Mouse (Mus musculus): Measurements from ENCODE around the gene C8a. TPM values are rescaled to one million over a fixed set of nuclear protein-coding genes. Genes with fewer than 3 reads are reported as not detected.

The C8a gene
- polyA plus RNA-seq, 1 experiment from 2014 or later = not detected

DNA sequence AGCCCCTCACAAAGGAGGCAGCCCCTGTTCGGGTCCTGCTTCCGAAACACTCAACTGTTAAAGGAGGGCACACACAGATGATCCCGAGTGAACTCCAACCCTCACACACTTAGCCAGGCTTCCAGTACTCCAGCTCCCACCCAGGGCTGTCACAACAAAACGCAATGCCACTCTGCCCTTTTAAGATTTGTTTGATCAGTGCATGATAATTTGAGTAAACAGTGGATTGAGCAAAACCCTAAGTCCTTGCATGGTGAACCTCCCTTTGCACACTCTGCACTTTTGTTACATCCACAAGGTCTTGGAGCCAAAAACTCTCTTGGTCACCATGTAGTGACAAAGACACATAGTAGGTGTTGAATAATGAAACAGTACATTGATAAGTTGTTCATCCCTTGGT lies 72.1 kb downstream of the C8a start:
- no peaks in the 10 kb centered on the region for H3K4me1 ChIP-seq
- no peaks in the 10 kb centered on the region for H3K36me3 ChIP-seq
- WGBS = 87% methylated on average over 4 of the region's 4 CpGs
- no peak overlapping the region for H3K4me2 ChIP-seq (replicated peaks)
- H3K4me3 ChIP-seq = no peak overlapping the region
- H3K27me3 ChIP-seq = no peaks in the 10 kb centered on the region
- H3K9ac ChIP-seq = no peak overlapping the region
- H3K9me3 ChIP-seq = no peaks in the 10 kb centered on the region
- no peak for ATAC-seq (ENCODE audit: low FRiP score, low read depth)
- H3K27ac ChIP-seq = no peak overlapping the region

DNA sequence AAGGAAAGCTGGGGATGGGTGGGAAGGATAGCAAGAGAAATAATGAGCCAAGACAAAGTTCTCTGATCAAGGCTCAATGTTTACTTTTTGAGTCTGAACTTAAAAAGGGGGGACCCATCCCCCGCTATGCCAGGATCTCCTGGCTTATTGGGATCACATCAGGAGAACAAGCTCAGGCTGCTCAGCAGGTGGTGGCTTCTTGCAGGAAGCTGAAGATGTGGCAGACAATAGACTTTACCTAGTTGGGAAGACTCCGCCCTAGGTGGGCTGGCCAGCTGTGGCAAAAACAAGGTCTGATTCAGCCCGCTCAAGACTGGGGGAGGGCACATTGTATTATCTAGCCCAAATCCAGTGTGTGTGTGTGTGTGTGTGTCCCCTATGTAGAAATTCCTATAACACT lies 74.6 kb downstream of the C8a start:
- Histone ChIP-seq H3K9ac (no peak overlapping the region), H3K27me3 (no peaks in the 10 kb centered on the region), H3K36me3 (no peaks in the 10 kb centered on the region), H3K4me2 (replicated peaks) (no peak overlapping the region), H3K4me1 (no peaks in the 10 kb centered on the region), H3K9me3 (no peaks in the 10 kb centered on the region), H3K27ac (no peak overlapping the region), H3K4me3 (no peak overlapping the region)
- no peak for ATAC-seq (ENCODE audit: low FRiP score, low read depth)
- 91% methylated on average over 3 of the region's 3 CpGs for WGBS

DNA sequence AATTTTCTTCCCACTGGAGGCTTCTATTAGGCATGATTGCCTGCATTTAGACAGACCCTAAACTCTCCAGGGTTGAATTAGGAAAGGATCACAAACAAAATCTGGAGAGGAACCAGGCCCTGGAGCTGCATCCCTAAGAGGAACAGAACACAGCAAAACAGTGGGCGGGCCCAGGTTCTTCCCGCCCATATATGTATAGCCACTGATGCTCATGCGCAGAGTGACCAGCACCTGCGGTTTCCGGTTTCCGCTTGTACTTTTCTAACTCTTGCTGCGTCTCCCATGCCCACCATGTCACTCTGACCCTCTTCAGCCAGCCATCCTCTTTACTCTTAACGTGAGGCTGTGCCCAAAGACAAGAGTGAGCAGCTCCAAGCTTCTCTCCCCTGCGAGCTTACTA lies 77.2 kb downstream of the C8a start:
- no peak overlapping the region for H3K9ac ChIP-seq
- no peak for ATAC-seq (ENCODE audit: low FRiP score, low read depth)
- no peaks in the 10 kb centered on the region for H3K27me3 ChIP-seq
- H3K4me2 ChIP-seq (replicated peaks) = no peak overlapping the region
- H3K36me3 ChIP-seq = no peaks in the 10 kb centered on the region
- H3K4me1 ChIP-seq = no peaks in the 10 kb centered on the region
- 75% methylated on average over 9 of the region's 9 CpGs for WGBS
- H3K4me3 ChIP-seq = no peak overlapping the region
- no peaks in the 10 kb centered on the region for H3K9me3 ChIP-seq
- no peak overlapping the region for H3K27ac ChIP-seq

DNA sequence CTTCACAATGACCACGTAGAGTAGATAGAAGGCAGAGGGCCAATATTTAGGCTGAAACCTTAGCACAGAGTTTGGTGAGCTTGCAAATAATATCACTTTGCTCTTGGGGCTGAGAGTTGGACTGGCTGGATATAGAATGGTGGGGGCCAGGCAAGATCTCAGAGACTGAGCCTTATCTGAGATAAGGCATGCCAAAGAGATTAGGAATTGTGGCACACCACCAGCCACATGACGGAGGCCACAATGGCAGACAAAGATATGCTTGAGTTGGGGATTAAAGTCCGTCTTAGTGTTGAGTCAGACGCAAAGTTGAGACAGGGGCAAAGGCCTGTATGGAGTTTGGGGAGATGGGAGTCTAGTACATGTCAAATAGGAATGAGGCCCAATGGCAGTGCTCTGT lies 84.1 kb downstream of the C8a start:
- H3K9ac ChIP-seq = no peak overlapping the region
- no peaks in the 10 kb centered on the region for H3K27me3 ChIP-seq
- no peak for ATAC-seq (ENCODE audit: low FRiP score, low read depth)
- H3K4me2 ChIP-seq (replicated peaks) = no peak overlapping the region
- no peak overlapping the region for H3K27ac ChIP-seq
- no peaks in the 10 kb centered on the region for H3K9me3 ChIP-seq
- no peaks in the 10 kb centered on the region for H3K36me3 ChIP-seq
- no peak overlapping the region for H3K4me3 ChIP-seq
- no peaks in the 10 kb centered on the region for H3K4me1 ChIP-seq
- 92% methylated on average over 4 of the region's 4 CpGs for WGBS

DNA sequence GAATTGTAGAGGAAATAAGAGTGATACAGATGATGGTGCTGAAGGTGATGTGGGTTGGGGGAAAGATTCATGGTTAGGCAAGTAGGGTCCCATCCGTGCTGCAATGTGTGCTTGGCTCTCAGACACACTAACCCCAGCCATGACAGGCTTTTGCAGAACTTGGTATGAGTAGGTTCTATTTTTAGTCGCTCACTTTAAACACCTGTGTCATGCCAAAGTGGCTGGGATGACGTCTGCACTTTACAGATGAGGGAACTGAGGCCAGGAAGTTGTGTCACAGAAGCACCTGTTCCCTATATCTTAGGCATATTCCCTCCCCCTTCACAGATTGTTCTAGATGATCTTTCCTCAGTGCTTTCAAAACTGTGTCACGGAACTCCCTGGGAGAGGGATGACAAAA lies 93.9 kb downstream of the C8a start:
- no peaks in the 10 kb centered on the region for H3K9me3 ChIP-seq
- ATAC-seq (ENCODE audit: low FRiP score, low read depth) = no peak
- H3K27ac ChIP-seq = no peak overlapping the region
- H3K4me2 ChIP-seq (replicated peaks) = no peak overlapping the region
- H3K27me3 ChIP-seq = no peaks in the 10 kb centered on the region
- H3K9ac ChIP-seq = no peak overlapping the region
- WGBS = 82% methylated on average over 4 of the region's 4 CpGs
- no peak overlapping the region for H3K4me3 ChIP-seq
- no peaks in the 10 kb centered on the region for H3K4me1 ChIP-seq
- H3K36me3 ChIP-seq = no peaks in the 10 kb centered on the region

DNA sequence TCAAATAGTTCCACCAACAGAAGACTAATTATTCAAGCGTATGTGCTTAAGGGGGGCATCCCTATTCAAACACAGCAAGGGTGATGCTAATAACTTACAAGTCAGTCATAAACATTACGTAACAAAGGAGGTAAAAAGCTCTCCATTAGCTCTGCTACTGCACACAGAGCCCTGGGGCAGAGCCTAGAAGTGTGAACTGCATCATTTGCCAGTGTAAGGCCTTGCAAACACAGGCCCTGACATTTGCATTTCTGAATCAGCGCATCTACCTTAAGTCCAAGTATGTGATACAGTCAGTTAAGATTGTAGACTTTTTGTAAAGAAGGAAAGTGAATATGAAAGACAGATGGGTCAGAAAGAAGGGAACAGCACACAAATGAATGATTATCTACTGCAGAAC lies 94.8 kb downstream of the C8a start:
- 81% methylated on average over 3 of the region's 3 CpGs for WGBS
- H3K27ac ChIP-seq = no peak overlapping the region
- no peak overlapping the region for H3K4me3 ChIP-seq
- no peaks in the 10 kb centered on the region for H3K9me3 ChIP-seq
- no peak overlapping the region for H3K4me2 ChIP-seq (replicated peaks)
- H3K36me3 ChIP-seq = no peaks in the 10 kb centered on the region
- no peak overlapping the region for H3K9ac ChIP-seq
- H3K4me1 ChIP-seq = no peaks in the 10 kb centered on the region
- ATAC-seq (ENCODE audit: low FRiP score, low read depth) = no peak
- H3K27me3 ChIP-seq = no peaks in the 10 kb centered on the region

DNA sequence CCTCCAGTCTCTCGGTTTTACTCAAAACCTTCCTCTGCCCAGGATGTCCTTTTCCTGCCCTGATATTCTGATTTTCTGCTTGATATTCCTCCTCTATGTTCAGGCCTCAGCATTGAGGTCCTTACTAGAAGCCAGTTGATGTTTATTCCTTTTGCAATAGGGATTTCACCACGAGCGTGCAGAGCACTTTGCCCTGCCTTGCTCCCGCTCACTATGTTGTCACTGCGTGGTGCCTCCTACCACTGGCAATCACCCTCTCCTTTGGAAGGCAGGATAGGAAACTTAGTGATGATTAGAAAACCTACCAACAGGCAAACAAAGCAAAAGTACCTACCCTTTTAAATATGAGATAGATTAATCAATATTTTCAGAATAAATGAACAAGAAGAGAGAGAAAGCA lies 96.7 kb downstream of the C8a start:
- WGBS = 90% methylated on average over 5 of the region's 5 CpGs
- Histone ChIP-seq H3K36me3 (no peaks in the 10 kb centered on the region), H3K4me2 (replicated peaks) (no peak overlapping the region), H3K9ac (no peak overlapping the region), H3K9me3 (no peaks in the 10 kb centered on the region), H3K27ac (no peak overlapping the region), H3K4me3 (no peak overlapping the region), H3K27me3 (no peaks in the 10 kb centered on the region), H3K4me1 (no peaks in the 10 kb centered on the region)
- no peak for ATAC-seq (ENCODE audit: low FRiP score, low read depth)

DNA sequence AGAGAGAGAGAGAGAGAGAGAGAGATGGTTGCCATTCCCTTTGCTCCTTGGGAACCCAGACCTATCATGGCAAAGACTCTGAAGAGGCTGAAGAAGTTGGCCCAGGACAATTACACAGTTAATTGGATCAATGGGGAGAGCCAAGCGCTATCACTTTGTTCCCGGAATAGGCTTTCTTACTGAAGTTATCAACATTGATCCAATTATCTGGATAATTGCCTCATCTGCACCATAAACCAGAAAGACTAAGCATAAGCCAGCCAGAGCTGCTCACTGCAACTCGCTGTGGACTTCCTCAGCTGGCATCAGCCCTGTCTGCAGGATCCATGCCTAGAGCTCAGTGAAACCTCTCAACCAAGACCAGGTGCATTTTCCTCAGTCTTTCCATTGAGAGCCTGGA lies 100.6 kb downstream of the C8a start:
- Histone ChIP-seq H3K9me3 (no peaks in the 10 kb centered on the region), H3K4me1 (no peaks in the 10 kb centered on the region), H3K36me3 (no peaks in the 10 kb centered on the region), H3K4me2 (replicated peaks) (no peak overlapping the region), H3K9ac (no peak overlapping the region), H3K4me3 (no peak overlapping the region), H3K27ac (no peak overlapping the region), H3K27me3 (no peaks in the 10 kb centered on the region)
- 71% methylated on average over 3 of the region's 3 CpGs for WGBS
- ATAC-seq (ENCODE audit: low FRiP score, low read depth) = no peak

DNA sequence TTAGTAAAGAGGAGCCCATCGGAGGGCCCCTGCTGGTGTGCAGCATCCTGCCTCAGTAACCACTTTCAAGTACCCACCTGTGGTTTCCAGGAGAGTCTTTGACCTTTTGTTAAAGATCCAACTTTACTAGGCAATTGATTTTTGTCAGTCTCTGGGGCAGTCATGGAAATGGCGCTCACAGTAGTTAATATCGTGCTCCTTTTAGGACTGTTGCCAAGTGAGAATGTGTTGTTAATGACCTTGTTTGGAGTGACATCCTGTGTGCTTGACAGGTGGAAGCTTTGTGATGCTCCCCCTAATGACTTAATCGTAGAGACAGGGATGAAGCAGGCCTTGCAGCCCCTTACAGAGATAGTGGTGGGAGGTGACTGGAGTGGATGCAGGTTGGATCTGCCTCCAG lies 105.9 kb downstream of the C8a start:
- no peak for ATAC-seq (ENCODE audit: low FRiP score, low read depth)
- Histone ChIP-seq H3K9me3 (no peaks in the 10 kb centered on the region), H3K9ac (no peak overlapping the region), H3K4me3 (no peak overlapping the region), H3K36me3 (no peaks in the 10 kb centered on the region), H3K27me3 (peaks cover 7% of the 10 kb centered on the region; the same call in 1 of the 2 replicates), H3K27ac (no peak overlapping the region), H3K4me1 (no peaks in the 10 kb centered on the region), H3K4me2 (replicated peaks) (no peak overlapping the region)
- WGBS = 60% methylated on average over 4 of the region's 4 CpGs

DNA sequence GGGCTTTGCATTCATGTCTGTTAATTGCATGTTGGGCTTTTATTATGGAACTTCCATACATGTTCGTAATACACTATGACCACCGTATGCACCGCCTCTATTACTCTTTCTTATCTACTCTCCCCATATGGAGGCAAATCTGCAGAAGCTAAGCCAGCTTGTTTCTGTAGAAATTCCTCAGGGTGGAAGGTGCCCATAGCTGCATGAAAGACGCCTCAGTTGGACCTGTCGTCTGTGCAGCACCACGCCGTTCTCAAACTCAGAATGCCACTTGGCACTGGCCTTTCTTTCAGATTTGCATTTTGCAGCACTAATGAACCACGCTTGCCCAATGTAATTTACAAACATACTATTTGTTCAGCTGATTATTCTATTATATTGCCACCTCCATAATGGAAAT lies 106.6 kb downstream of the C8a start:
- Histone ChIP-seq H3K4me3 (no peak overlapping the region), H3K4me2 (replicated peaks) (no peak overlapping the region), H3K27ac (no peak overlapping the region), H3K9ac (no peak overlapping the region), H3K27me3 (peaks cover 7% of the 10 kb centered on the region; the same call in 1 of the 2 replicates), H3K9me3 (no peaks in the 10 kb centered on the region), H3K36me3 (no peaks in the 10 kb centered on the region), H3K4me1 (no peaks in the 10 kb centered on the region)
- ATAC-seq (ENCODE audit: low FRiP score, low read depth) = no peak
- 86% methylated on average over 8 of the region's 8 CpGs for WGBS

DNA sequence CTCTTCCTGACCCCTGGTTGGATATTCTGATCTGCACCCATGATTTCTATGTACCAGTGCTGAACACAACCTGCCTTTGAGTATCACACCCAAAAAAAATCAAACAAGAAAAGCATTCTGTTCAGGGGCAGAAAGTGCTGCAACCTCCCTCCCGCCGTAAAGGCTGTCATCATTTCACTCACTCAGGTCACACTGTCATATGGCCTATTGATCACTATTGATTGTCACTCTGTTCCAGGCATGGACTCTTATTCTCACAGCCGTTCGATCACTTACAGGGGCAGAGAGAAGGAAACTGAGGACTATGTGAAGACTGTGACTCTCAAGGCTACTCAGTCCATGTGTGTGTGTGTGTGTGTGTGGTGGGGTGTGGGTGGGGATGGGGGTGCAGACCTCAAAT lies 108.0 kb downstream of the C8a start:
- Histone ChIP-seq H3K4me1 (no peaks in the 10 kb centered on the region), H3K9me3 (no peaks in the 10 kb centered on the region), H3K4me3 (no peak overlapping the region), H3K9ac (no peak overlapping the region), H3K27ac (no peak overlapping the region), H3K4me2 (replicated peaks) (no peak overlapping the region), H3K27me3 (peaks cover 9% of the 10 kb centered on the region; the same call in 1 of the 2 replicates), H3K36me3 (no peaks in the 10 kb centered on the region)
- no peak for ATAC-seq (ENCODE audit: low FRiP score, low read depth)
- WGBS = 91% methylated on average over 4 of the region's 4 CpGs

DNA sequence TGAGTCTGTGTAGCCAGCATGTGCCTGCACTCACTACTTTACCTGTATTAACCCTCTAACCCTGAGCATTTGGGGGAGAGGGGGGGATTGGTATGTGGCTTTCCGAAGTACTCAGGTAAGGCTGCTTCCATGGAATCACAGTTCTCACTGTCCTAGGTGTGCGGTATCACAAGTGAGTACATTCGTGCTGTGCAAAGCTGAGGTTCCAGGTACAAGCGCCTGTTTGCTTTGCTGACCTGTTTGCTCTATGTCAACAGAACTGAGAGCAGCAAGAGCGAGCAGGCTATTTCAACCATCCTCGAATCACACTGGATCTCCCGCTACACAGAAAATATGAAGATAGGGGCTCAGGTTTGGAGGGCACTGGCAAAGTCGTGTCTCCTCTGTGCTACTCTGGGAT lies 110.1 kb downstream of the C8a start, which contains the start of gene C8b:
Gene C8b (plus strand): TSS at position 253 of the 400 bp plus-strand sequence.
- Histone ChIP-seq H3K9me3 (no peaks in the 10 kb centered on the region), H3K4me3 (no peak within 1 kb of the TSS), H3K4me2 (replicated peaks) (no peak within 1 kb of the TSS), H3K27me3 (peaks cover 11% of the 10 kb centered on the region), H3K27ac (no peak within 1 kb of the TSS), H3K4me1 (no peaks in the 10 kb centered on the region), H3K9ac (no peak within 1 kb of the TSS), H3K36me3 (no peaks in the 10 kb centered on the region)
- no peak for ATAC-seq (ENCODE audit: low FRiP score, low read depth)
- WGBS = 92% methylated on average over 8 of the region's 8 CpGs

Measured in limb, embryonic 13.5 days (tissue).